Mouse (Mus musculus) midbrain, embryonic 13.5 days (tissue): ENCODE results near the gene Car7. TPM values are rescaled to one million over a fixed set of nuclear protein-coding genes. Genes with fewer than 3 reads are reported as not detected.

Experiments
- ATAC-seq: fragments of 200-750 bp; cut with Nextera tagmentation; 2 replicates; pipeline ENCODE4 v1.8.0; 2017; ENCODE audit warnings: mild to moderate bottlenecking, moderate TSS enrichment, moderate library complexity
- H3K27ac ChIP-seq: fragments of 300-500 bp; sonication (generic); 2 replicates; pipeline ENCODE4 v1.5.1; 2015; ENCODE audit warnings: inconsistent platforms, mild to moderate bottlenecking, moderate library complexity
- H3K27me3 ChIP-seq: fragments of 300-500 bp; sonication (generic); 2 replicates; pipeline ENCODE4 v1.6.1; 2015; ENCODE audit warnings: mild to moderate bottlenecking, inconsistent platforms
- H3K36me3 ChIP-seq: fragments of 300-500 bp; sonication (generic); 2 replicates; pipeline ENCODE4 v1.6.1; 2015; ENCODE audit warnings: mild to moderate bottlenecking, inconsistent platforms
- H3K4me1 ChIP-seq: fragments of 300-500 bp; sonication (generic); replicated peaks from 2 replicates; pipeline ENCODE4 v1.6.1; 2015; ENCODE audit warnings: inconsistent platforms
- H3K4me2 ChIP-seq: fragments of 300-500 bp; sonication (generic); replicated peaks from 2 replicates; pipeline ENCODE4 v1.6.1; 2015; ENCODE audit warnings: moderate library complexity, mild to moderate bottlenecking, inconsistent platforms
- H3K4me3 ChIP-seq: fragments of 300-500 bp; sonication (generic); replicated peaks from 2 replicates; pipeline ENCODE4 v1.5.1; 2015; ENCODE audit warnings: mild to moderate bottlenecking, inconsistent platforms
- H3K9ac ChIP-seq: fragments of 300-500 bp; sonication (generic); replicated peaks from 2 replicates; pipeline ENCODE4 v1.6.1; 2015; ENCODE audit warnings: mild to moderate bottlenecking, inconsistent platforms
- H3K9me3 ChIP-seq: fragments of 300-500 bp; sonication (generic); 2 replicates; pipeline ENCODE4 v1.6.1; 2016; ENCODE audit warnings: mild to moderate bottlenecking, inconsistent platforms
- WGBS: fragments of 180-500 bp; shearing (Covaris S2); methylation state at CpG from one replicate; pipeline ENCODE4 v1.1.7; 2015; 5-methylcytosine and 5-hydroxymethylcytosine counted together
- polyA plus RNA-seq: library from polyadenylated mRNA; unstranded; fragments of >200 nt; fragmentation: Nextera tagmentation; extraction: Ambion mirVana; gene quantifications from 2 replicates; pipeline ENCODE4 v1.2.1, GENCODE M21; 2015

Gene Car7
- polyA plus RNA-seq, 1 experiment from 2014 or later, result 2.2 TPM

DNA sequence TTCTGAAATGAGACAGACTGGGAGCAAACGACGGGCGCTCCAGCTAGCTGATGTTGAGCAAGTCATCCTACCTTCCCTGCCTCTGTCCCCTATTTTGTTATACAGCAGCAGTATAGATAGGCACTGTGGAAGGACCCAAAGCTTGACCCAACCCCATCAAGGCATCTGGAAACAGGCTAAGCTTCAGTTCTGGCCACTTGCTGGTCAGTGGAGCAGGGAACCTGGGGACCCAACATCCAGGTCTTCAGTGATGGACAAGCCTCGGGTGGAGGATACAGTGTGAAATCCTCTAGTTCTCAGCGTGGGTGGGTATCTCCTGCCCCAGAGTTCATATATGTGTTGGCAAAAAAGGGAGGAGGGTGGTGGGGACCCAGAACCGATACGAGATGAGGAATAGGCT is 5.7 kb downstream of the Car7 start:
- no peaks in the 10 kb centered on the region for H3K9me3 ChIP-seq
- no peaks in the 10 kb centered on the region for H3K36me3 ChIP-seq
- peak overlapping the region; percentile 91 for H3K4me2 ChIP-seq
- peak overlapping the region; percentile 52 for H3K4me3 ChIP-seq
- H3K27ac ChIP-seq, result no peak overlapping the region
- H3K9ac ChIP-seq, result peak overlapping the region; percentile 68; the same call in 1 of the 2 replicates
- peaks cover 70% of the 10 kb centered on the region for H3K27me3 ChIP-seq
- WGBS, result 34% methylated on average over 7 of the region's 7 CpGs
- peaks cover 23% of the 10 kb centered on the region for H3K4me1 ChIP-seq
- no peak for ATAC-seq

DNA sequence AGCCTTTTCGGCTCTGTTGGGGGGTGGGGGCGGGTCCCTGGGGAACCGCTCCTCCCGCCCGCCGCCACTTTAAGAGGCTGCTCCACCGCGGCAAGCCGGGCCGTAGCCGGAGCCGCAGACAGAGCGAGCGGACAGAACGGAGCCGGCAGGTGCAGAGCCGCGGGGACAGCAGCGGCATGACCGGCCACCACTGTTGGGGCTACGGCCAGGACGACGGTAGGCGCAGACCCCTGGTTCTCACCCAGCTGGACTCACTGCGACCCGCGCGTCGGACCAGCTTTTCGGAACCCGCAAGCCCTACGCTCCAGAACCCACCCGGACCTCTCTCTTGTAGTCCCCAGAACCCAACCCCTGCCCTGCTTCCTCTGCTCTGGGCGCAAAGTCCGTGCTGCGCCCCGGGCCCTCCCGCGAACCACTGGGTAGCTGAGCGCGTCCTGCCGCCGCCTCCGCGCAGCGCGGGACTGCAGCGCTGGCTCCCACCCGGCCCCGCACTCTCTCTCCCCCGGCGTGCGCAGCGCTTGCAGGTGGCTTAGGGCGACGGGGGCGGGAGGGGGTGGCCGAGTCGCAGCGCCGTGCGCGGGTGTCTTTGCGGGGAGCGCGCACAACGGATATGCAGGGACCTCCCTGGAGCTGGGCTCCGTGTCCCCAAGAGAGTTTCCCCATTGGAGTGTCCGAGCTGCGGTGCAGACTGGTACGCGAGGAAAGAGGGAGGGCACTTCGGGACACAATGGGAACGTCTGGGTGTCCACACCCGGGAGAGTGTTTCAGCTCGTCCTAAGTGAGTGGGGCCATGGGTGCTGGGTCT is 6.4 kb downstream of the Car7 start:
- WGBS, result under 1% methylated on average over 71 of the region's 76 CpGs
- peak; percentile 72 for ATAC-seq
- Histone ChIP-seq H3K36me3 (no peaks in the 10 kb centered on the region), H3K4me3 (peak overlapping the region; percentile 52), H3K27ac (no peak overlapping the region), H3K27me3 (peaks cover 70% of the 10 kb centered on the region), H3K4me1 (peaks cover 20% of the 10 kb centered on the region), H3K9me3 (no peaks in the 10 kb centered on the region), H3K4me2 (peak overlapping the region; percentile 91), H3K9ac (peak overlapping the region; percentile 68)

DNA sequence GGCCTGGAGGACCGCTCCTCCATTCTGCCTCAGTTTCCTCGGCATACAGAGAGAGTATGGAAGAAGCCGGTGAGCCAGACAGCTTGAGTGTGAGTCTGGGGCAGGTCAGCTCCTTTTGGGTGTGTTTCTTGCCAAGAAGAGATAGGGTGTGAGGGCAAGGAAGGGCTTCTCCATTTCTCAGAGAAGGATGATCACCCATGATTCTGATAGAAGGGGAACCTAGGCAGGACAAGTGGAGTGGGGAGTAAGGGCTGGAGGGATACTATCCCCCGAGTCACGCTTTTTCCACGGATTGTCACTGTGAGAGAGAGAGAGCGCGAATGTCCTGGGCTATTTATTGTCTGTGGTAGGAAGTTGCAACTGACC is 7.0 kb downstream of the Car7 start:
- 13% methylated on average over 8 of the region's 8 CpGs for WGBS
- peaks cover 70% of the 10 kb centered on the region for H3K27me3 ChIP-seq
- no peaks in the 10 kb centered on the region for H3K36me3 ChIP-seq
- peak overlapping the region; percentile 91 for H3K4me2 ChIP-seq
- H3K4me1 ChIP-seq, result peaks cover 20% of the 10 kb centered on the region
- H3K9me3 ChIP-seq, result no peaks in the 10 kb centered on the region
- H3K4me3 ChIP-seq, result peak overlapping the region; percentile 52
- H3K27ac ChIP-seq, result no peak overlapping the region
- no peak; the same call in 1 of the 2 replicates for ATAC-seq
- H3K9ac ChIP-seq, result peak overlapping the region; percentile 68; the same call in 1 of the 2 replicates

DNA sequence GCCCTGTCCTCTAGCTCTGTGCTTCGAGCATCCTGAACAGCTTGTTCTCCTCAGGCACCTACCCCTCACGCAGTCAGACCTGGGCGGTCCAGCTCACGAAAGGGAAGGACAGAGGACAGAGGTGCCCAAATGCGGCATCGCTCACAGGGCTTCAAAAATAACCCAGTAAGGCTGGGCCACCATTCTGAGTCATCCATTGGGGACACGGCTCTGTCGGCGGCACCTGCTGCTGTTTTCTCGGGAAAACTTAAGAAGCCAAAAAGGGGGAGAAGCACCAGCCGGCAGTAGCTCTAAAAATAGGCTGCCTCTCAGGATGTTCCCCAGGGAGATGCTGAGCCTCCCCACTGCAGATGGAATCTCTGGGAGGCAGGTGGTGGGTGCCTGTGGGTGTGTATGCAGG is 7.7 kb downstream of the Car7 start:
- Histone ChIP-seq H3K4me1 (peaks cover 20% of the 10 kb centered on the region), H3K36me3 (no peaks in the 10 kb centered on the region), H3K27ac (no peak overlapping the region), H3K4me2 (peak overlapping the region; percentile 91; the same call in 1 of the 2 replicates), H3K9me3 (no peaks in the 10 kb centered on the region), H3K9ac (no peak overlapping the region), H3K4me3 (no peak overlapping the region), H3K27me3 (peaks cover 70% of the 10 kb centered on the region)
- WGBS, result 8% methylated on average over 11 of the region's 11 CpGs
- no peak for ATAC-seq

DNA sequence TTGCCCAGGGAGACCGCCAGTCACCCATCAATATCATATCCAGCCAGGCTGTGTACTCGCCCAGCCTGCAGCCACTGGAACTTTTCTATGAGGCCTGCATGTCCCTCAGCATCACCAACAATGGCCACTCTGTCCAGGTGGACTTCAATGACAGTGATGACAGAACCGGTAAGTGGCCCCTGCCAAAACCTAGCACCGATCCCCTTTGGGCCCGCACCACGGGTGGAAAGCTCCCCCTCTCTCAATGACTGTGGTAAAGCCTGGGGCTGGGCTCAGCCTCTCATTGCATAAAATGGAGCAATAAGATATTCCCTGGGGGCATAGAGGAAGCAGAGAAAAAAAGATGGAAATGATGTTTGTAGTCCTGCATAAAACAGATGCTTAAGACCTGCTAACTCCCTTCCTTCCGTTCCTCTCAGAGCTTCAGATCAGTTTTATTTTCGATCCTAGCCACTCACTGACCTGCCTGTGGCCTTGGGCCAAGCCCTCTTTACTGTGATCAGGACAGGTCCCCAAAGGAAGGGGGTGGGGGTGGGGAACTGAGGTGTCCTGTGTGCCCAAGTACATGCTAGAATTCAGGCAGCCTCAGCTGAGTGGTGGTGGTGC is 9.1 kb downstream of the Car7 start:
- Histone ChIP-seq H3K27ac (no peak overlapping the region), H3K4me3 (no peak overlapping the region), H3K27me3 (peaks cover 60% of the 10 kb centered on the region), H3K4me1 (peaks cover 20% of the 10 kb centered on the region), H3K9ac (no peak overlapping the region), H3K4me2 (no peak overlapping the region), H3K36me3 (no peaks in the 10 kb centered on the region), H3K9me3 (no peaks in the 10 kb centered on the region)
- ATAC-seq, result no peak
- WGBS, result 87% methylated on average over 8 of the region's 8 CpGs

DNA sequence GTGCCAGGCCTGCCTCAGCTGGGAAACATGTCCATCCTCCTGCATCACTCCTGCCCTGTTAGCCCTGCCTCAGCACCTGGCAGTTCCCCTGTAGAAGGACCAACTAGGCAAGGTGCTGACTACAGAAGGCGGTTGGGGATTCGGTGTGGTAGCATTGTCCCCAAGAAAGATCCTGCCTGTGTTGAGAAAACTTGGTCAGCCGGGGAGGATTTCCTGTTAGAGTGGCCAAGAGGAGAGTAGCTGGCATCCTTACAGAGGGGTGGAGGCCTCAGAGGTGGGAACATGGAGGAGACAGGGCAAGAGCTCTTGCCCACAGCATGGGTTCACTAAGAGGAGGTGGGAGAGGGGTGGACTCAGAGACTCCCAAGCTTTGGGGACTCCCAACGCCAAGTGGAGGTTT is 20.7 kb downstream of the Car7 start:
- 91% methylated on average over 4 of the region's 4 CpGs for WGBS
- Histone ChIP-seq H3K9ac (no peak overlapping the region), H3K27ac (no peak overlapping the region), H3K36me3 (no peaks in the 10 kb centered on the region), H3K4me2 (no peak overlapping the region), H3K27me3 (no peaks in the 10 kb centered on the region), H3K4me1 (no peaks in the 10 kb centered on the region), H3K4me3 (no peak overlapping the region), H3K9me3 (no peaks in the 10 kb centered on the region)
- no peak for ATAC-seq

DNA sequence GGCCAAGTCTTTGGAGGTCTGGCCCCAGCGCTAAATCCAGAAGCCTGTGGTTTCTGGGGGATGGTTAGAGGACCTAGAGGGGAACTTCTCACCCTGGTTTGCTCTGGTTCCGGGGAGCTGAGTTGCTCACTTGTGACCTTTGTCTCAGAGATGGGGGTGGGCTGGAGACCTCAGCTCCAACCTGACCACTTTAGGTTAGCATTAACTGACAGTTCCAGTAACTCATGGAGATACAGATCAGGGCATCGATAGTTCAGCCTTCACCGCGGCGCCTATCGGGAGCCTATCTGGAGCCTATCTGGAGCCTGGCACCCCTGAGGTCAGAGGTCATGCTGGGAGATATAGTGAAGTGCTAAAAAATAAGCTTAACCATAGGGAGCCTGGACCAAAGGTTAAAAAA is 22.7 kb downstream of the Car7 start:
- H3K9me3 ChIP-seq, result no peaks in the 10 kb centered on the region
- H3K27ac ChIP-seq, result no peak overlapping the region
- no peak overlapping the region for H3K4me3 ChIP-seq
- H3K4me1 ChIP-seq, result no peaks in the 10 kb centered on the region
- no peak overlapping the region for H3K9ac ChIP-seq
- H3K36me3 ChIP-seq, result no peaks in the 10 kb centered on the region
- ATAC-seq, result no peak
- 85% methylated on average over 7 of the region's 7 CpGs for WGBS
- H3K4me2 ChIP-seq, result no peak overlapping the region
- H3K27me3 ChIP-seq, result no peaks in the 10 kb centered on the region

DNA sequence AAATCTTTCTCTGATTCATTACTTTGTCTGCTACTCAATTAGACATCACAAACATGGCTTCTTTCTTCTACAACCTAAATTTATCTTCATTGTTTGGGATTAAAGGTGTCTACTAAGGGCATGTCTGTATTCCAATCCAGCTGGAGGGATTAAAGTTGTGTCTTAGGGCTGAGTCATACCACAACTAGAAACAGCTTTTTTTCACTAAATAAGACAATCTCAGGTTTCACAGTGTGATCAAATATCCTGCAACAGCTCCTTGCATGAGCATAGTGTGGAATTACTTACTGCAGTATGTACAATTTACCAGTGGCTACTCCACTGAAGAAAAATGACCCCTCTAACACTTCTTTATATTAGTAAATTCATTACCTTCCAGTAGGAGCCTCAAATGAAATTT is 26.2 kb downstream of the Car7 start:
- Histone ChIP-seq H3K27me3 (no peaks in the 10 kb centered on the region), H3K9me3 (no peaks in the 10 kb centered on the region), H3K4me2 (no peak overlapping the region), H3K4me1 (no peaks in the 10 kb centered on the region), H3K36me3 (no peaks in the 10 kb centered on the region), H3K9ac (no peak overlapping the region), H3K4me3 (no peak overlapping the region), H3K27ac (no peak overlapping the region)
- ATAC-seq, result no peak

DNA sequence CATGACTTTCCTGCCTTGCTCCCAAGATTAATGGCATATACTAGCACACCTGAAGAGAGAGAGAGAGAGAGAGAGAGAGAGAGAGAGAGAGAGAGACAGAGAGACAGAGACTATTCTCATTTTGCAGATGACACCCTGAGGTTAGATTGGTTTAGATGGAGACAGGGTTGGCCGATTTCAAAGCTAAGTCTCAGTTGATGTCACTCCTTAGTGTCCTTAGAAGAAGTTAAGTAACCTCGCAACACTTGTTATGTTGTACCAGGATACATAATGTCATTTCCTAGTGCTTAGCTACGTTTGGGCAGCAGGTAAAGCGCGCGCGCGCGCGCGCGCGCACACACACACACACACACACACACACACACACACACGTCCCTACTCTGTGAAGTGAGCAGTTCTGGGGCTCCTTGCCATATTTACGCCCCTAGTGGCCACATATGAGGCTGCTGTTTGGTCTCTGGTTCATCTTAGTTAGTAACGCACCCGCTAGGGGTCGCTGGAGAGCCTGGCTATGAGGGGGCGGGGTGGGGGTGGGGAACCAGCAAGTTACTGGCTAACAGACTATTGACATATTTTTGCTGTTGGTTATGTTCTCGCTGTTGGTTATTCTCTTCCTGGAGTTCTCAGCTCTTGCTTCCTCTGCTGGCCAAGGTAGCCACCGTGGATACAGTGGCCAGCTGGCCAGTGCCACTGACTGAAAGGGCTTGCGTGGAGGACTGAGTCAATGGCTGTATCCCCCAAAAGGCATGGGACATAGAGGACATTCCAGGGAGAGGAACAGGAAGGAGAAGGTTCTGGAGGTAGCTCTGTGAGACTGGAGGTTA is 30.4 kb downstream of the Car7 start:
- Histone ChIP-seq H3K4me3 (no peak overlapping the region), H3K27ac (no peak overlapping the region), H3K4me2 (no peak overlapping the region; the same call in 1 of the 2 replicates), H3K9ac (no peak overlapping the region), H3K9me3 (no peaks in the 10 kb centered on the region), H3K27me3 (no peaks in the 10 kb centered on the region), H3K4me1 (no peaks in the 10 kb centered on the region), H3K36me3 (no peaks in the 10 kb centered on the region)
- peak; percentile 86 for ATAC-seq
- WGBS, result 18% methylated on average over 22 of the region's 22 CpGs

DNA sequence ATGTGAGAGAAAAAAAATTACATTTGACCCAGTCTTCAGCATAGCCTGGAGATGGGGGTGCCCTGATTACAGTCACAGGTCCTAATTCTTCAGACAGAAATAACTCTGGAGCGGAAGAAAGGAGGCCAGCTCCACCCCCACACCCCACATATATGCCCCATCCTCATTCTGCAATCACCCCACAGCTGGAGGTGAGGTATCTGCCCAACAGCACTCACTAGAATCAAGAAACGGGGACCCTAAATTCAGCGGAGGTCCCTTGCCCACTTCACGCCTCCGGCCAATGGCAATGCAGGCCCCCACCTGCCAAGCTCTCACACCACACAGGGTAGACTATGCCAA is 30.9 kb downstream of the Car7 start:
- WGBS, result 97% methylated on average over 5 of the region's 5 CpGs
- no peak overlapping the region for H3K4me3 ChIP-seq
- H3K9me3 ChIP-seq, result no peaks in the 10 kb centered on the region
- ATAC-seq, result peak; percentile 34
- H3K4me2 ChIP-seq, result no peak overlapping the region
- no peaks in the 10 kb centered on the region for H3K36me3 ChIP-seq
- no peaks in the 10 kb centered on the region for H3K4me1 ChIP-seq
- no peak overlapping the region for H3K27ac ChIP-seq
- H3K9ac ChIP-seq, result no peak overlapping the region
- H3K27me3 ChIP-seq, result no peaks in the 10 kb centered on the region

DNA sequence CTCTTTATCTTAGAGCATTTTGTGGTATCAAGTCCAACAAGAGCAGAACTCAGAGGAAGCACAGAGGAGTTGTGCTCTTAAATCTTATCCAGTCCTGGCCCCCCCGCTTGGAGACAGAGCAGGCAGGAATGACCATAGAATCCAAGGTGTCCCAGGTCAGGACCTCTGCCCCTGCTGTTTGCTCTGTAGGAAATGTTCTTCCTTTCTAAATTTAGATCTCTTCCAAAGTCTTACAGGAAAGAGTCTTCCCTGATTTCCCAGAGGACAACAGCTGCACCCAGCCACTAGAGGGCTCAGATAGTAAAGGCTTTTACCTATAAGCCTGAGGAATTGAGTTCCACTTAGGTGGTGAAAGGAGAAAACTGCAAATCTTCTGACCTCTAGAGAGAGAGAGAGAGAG is 35.1 kb downstream of the Car7 start:
- ATAC-seq, result no peak

More for the DNA sequence above, 35.1 kb downstream of the Car7 start:
- Histone ChIP-seq H3K4me1 (peaks cover 5% of the 10 kb centered on the region), H3K4me3 (no peak overlapping the region), H3K4me2 (no peak overlapping the region), H3K36me3 (no peaks in the 10 kb centered on the region), H3K9ac (no peak overlapping the region), H3K9me3 (no peaks in the 10 kb centered on the region), H3K27me3 (no peaks in the 10 kb centered on the region), H3K27ac (no peak overlapping the region)
- 69% methylated on average over 1 of the region's 1 CpGs for WGBS
